Mouse (Mus musculus): Measurements from ENCODE around the gene Agap1.

DNA sequence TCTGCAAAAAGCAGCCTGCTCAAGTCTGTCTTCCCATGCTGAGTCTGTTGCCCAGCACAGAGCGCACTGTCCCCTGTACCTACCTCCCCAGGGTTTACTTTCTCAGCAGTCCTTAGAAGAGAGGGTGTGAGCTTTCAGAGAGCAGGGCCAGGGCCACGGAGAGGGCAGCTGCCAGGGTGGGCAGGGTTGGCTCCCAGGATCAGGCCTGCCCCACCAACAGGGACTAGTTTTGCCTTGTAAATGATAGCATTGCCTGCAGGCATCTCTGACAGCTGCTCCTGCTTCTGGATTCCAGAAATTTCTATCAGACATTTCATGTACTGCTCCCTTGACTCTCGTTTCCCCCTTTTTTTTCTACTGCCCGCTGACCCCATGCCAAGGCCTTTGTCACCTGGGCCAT, 16.8 kb downstream of the Agap1 start:
- TF ChIP-seq CTCF (IDR thresholded peaks at IDR 0.05; ENCODE audit: borderline replicate concordance, extremely low read depth, insufficient read depth, insufficient read length) (no peak), POLR2A (IDR thresholded peaks at IDR 0.05; ENCODE audit: borderline replicate concordance, extremely low read depth, insufficient read depth, insufficient read length, poor library complexity, severe bottlenecking) (no peak)

All from brain, embryonic 14.5 days (tissue).